Mouse (Mus musculus): ENCODE measurements at regions not wholly inside any gene's neighbourhood (a gene's known extent, or its start where the extent isn't known, plus 50 kb on each side); places are given as distances from the start of the nearest gene placed in this dataset.
"Not testable (repeated sequence)": the region's sequence is repeated elsewhere in the genome, so short reads cannot be mapped to it uniquely, and the experiment has no call there.

GRCm38 (mm10) chr8:35020480-35020879 is 745.1 kb upstream of the Gm19410 start:
- no peak for DNase-seq

GRCm38 (mm10) chr8:35022649-35023048 is 742.9 kb upstream of the Gm19410 start:
- no peak for DNase-seq

GRCm38 (mm10) chr8:35047798-35048197 is 717.8 kb upstream of the Gm19410 start:
- no peak for DNase-seq

GRCm38 (mm10) chr8:35053444-35053843 is 712.1 kb upstream of the Gm19410 start:
- DNase-seq, result no peak

- no peak for DNase-seq
These were observed 704.5 kb upstream of the Gm19410 start for GRCm38 (mm10) chr8:35061048-35061447.

- DNase-seq, result no peak
These were observed 697.4 kb upstream of the Gm19410 start for GRCm38 (mm10) chr8:35068228-35068627.

- DNase-seq, result no peak
These were observed 695.2 kb upstream of the Gm19410 start for GRCm38 (mm10) chr8:35070246-35070989.

GRCm38 (mm10) chr8:35075971-35076370 is 689.6 kb upstream of the Gm19410 start:
- no peak for DNase-seq

- DNase-seq, result no peak
These were observed 682.4 kb upstream of the Gm19410 start for GRCm38 (mm10) chr8:35083161-35083560.

GRCm38 (mm10) chr8:35087070-35087469 is 678.5 kb upstream of the Gm19410 start:
- no peak for DNase-seq

- no peak for DNase-seq
These were observed 677.0 kb upstream of the Gm19410 start for GRCm38 (mm10) chr8:35088380-35089244.

GRCm38 (mm10) chr8:35089519-35089918 is 676.1 kb upstream of the Gm19410 start:
- no peak for DNase-seq

GRCm38 (mm10) chr8:35101701-35102100 is 663.9 kb upstream of the Gm19410 start:
- no peak for DNase-seq

GRCm38 (mm10) chr8:35102102-35102501 is 663.5 kb upstream of the Gm19410 start:
- not testable (repeated sequence) for DNase-seq

- not testable (repeated sequence) for DNase-seq
These were observed 661.1 kb upstream of the Gm19410 start for GRCm38 (mm10) chr8:35104465-35104876.

- no peak for DNase-seq
These were observed 655.9 kb upstream of the Gm19410 start for GRCm38 (mm10) chr8:35109506-35110217.

- no peak for DNase-seq
These were observed 655.3 kb upstream of the Gm19410 start for GRCm38 (mm10) chr8:35110286-35110685.

- DNase-seq, result no peak
These were observed 654.5 kb upstream of the Gm19410 start for GRCm38 (mm10) chr8:35111130-35111529.

- no peak for DNase-seq
These were observed 652.9 kb upstream of the Gm19410 start for GRCm38 (mm10) chr8:35112591-35113265.

- no peak for DNase-seq
These were observed 651.6 kb upstream of the Gm19410 start for GRCm38 (mm10) chr8:35114031-35114430.

- no peak for DNase-seq
These were observed 645.0 kb upstream of the Gm19410 start for GRCm38 (mm10) chr8:35120612-35121011.

GRCm38 (mm10) chr8:35121084-35121483 is 644.5 kb upstream of the Gm19410 start:
- no peak for DNase-seq

GRCm38 (mm10) chr8:35123196-35123621 is 642.4 kb upstream of the Gm19410 start:
- DNase-seq, result peak; percentile 43
